Mouse (Mus musculus) small intestine, adult 2 months (tissue): Measurements from ENCODE around the gene Xbp1.

Experiments used
- CTCF ChIP-seq: fragments of 200-500 bp; IDR thresholded peaks from 2 replicates; pipeline ENCODE4 v1.5.1; 2012; ENCODE audit warnings: low read depth, mild to moderate bottlenecking, control low read depth, inconsistent platforms, low read length, moderate library complexity, mixed read lengths; ENCODE audit not compliant: insufficient replicate concordance, insufficient read length; ENCODE audit errors: extremely low read depth
- POLR2A ChIP-seq: fragments of 200-500 bp; IDR thresholded peaks from 2 replicates; pipeline ENCODE4 v1.6.1; 2012; ENCODE audit warnings: low read depth, mild to moderate bottlenecking, control low read depth, inconsistent platforms, low read length, moderate library complexity

- TF ChIP-seq POLR2A (no peak), CTCF (no peak)
Observed at GRCm38 (mm10) chr11:5498931-5499661, 21.4 kb upstream of the Xbp1 start.
